Mouse (Mus musculus) small intestine, adult 2 months (tissue): Measurements from ENCODE around the gene Uxs1. TPM values are rescaled to one million over a fixed set of nuclear protein-coding genes. Genes with fewer than 3 reads are reported as not detected.

Source experiments
- H3K27ac ChIP-seq: fragments of 200-500 bp; 2 replicates; pipeline ENCODE4 v1.5.1; 2012; ENCODE audit warnings: low read depth, low read length, control low read depth, inconsistent platforms; ENCODE audit not compliant: insufficient read depth
- H3K27me3 ChIP-seq: fragments of 200-500 bp; 2 replicates; pipeline ENCODE4 v1.6.1; 2012; ENCODE audit warnings: mild to moderate bottlenecking, moderate library complexity, low read length, inconsistent platforms; ENCODE audit not compliant: control insufficient read depth, insufficient read depth
- H3K36me3 ChIP-seq: fragments of 200-500 bp; 2 replicates; pipeline ENCODE4 v1.6.1; 2012; ENCODE audit warnings: mild to moderate bottlenecking, low read length, control low read depth, inconsistent platforms; ENCODE audit not compliant: control insufficient read depth, insufficient read depth
- H3K4me1 ChIP-seq: fragments of 200-500 bp; 2 replicates; pipeline ENCODE4 v1.6.1; 2012; ENCODE audit warnings: low read length, inconsistent platforms, mixed read lengths; ENCODE audit not compliant: control insufficient read depth, insufficient read depth, insufficient read length
- H3K4me3 ChIP-seq: fragments of 200-500 bp; 2 replicates; pipeline ENCODE4 v1.5.1; 2012; ENCODE audit warnings: low read depth, mild to moderate bottlenecking, control low read depth, inconsistent platforms, low read length, moderate library complexity
- CTCF ChIP-seq: fragments of 200-500 bp; IDR thresholded peaks from 2 replicates; pipeline ENCODE4 v1.5.1; 2012; ENCODE audit warnings: low read depth, mild to moderate bottlenecking, control low read depth, inconsistent platforms, low read length, moderate library complexity, mixed read lengths; ENCODE audit not compliant: insufficient replicate concordance, insufficient read length; ENCODE audit errors: extremely low read depth
- POLR2A ChIP-seq: fragments of 200-500 bp; IDR thresholded peaks from 2 replicates; pipeline ENCODE4 v1.6.1; 2012; ENCODE audit warnings: low read depth, mild to moderate bottlenecking, control low read depth, inconsistent platforms, low read length, moderate library complexity
- WGBS: fragments of 180-500 bp; shearing (Covaris S2); methylation state at CpG from one replicate; pipeline ENCODE4 v1.1.7; 2018; 5-methylcytosine and 5-hydroxymethylcytosine counted together
- polyA plus RNA-seq: library from polyadenylated mRNA; depleted of rRNA; stranded (reverse); fragments of >200 nt; gene quantifications from 2 replicates; pipeline ENCODE4 v1.2.3, GENCODE M21; 2012; rRNA removed

The Uxs1 gene
- 2.5 and 4.1 TPM in 2 replicates for polyA plus RNA-seq

DNA sequence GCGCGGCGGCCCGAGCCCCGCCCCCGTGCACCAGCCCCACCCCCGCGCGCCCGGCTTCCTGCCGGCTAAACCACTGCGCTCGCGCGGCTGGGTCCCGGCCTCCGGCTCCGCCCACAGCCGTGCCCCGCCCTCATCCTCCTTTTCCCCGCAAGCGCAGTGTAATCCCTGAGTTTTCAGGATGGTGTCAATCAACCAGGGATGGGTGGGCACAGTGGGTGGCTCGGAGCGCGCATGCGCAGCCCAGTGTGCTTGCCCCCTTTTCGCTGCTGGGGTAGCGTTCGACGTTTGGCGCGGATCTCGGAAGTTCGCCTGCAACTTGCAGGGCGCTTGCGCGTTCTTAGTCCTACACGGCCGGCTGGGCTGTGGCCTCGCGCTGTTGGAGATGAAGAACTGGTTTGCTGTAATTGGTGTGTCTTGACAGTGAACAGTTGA, at the start of gene Uxs1:
Uxs1 (minus strand) TSS at position 38 of the 432 bp plus-strand sequence.
- Histone ChIP-seq H3K27ac (peak within 1 kb of the TSS; percentile 38; the same call in 1 of the 2 replicates), H3K36me3 (no peaks in the 10 kb centered on the region), H3K27me3 (no peaks in the 10 kb centered on the region), H3K4me3 (peak within 1 kb of the TSS; percentile 78), H3K4me1 (no peaks in the 10 kb centered on the region)
- TF ChIP-seq POLR2A (peak; percentile 59), CTCF (no peak)
- WGBS, result 2% methylated on average over 41 of the region's 41 CpGs

- Histone ChIP-seq H3K36me3 (no peaks in the 10 kb centered on the region), H3K4me1 (0 out of 2 replicates have a peak, but pooled peaks cover 1% of the 10 kb centered on the region), H3K27me3 (no peaks in the 10 kb centered on the region), H3K27ac (no peak overlapping the region), H3K4me3 (no peak overlapping the region)
- TF ChIP-seq POLR2A (no peak), CTCF (no peak)
- 90% methylated on average over 6 of the region's 6 CpGs for WGBS
Measured at GRCm38 (mm10) chr1:43877233-43877632, 49.6 kb upstream of the Uxs1 start.

DNA sequence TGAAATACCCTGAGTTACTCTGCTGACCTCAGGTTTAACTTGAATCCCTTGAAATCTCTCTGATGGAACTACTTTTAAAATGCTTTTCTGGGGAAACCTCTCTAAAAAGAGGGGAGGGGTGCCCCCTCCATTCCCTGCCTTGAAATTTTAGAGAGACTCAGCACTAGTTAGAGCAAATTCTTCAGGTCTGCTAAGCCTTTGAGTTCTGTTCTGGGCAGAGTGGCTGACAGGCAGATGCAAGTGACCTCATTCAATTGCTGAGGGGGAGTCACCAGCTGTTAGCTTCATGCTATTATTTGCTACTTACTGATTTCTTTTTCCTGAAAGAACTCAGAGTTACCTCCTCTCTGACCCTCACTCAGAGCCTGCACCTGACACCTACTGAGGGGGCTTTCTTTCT, 43.5 kb upstream of the Uxs1 start:
- TF ChIP-seq CTCF (no peak), POLR2A (no peak)
- Histone ChIP-seq H3K27ac (no peak overlapping the region), H3K4me3 (no peak overlapping the region), H3K4me1 (no peaks in the 10 kb centered on the region), H3K36me3 (no peaks in the 10 kb centered on the region), H3K27me3 (no peaks in the 10 kb centered on the region)

- no peaks in the 10 kb centered on the region for H3K36me3 ChIP-seq
- no peaks in the 10 kb centered on the region for H3K27me3 ChIP-seq
- H3K27ac ChIP-seq, result no peak overlapping the region
- H3K4me1 ChIP-seq, result no peaks in the 10 kb centered on the region
- H3K4me3 ChIP-seq, result no peak overlapping the region
- TF ChIP-seq POLR2A (no peak), CTCF (no peak)
- 54% methylated on average over 1 of the region's 1 CpGs for WGBS
Measured at GRCm38 (mm10) chr1:43868510-43868909, 40.9 kb upstream of the Uxs1 start.

- Histone ChIP-seq H3K4me1 (no peaks in the 10 kb centered on the region), H3K27me3 (no peaks in the 10 kb centered on the region), H3K27ac (no peak overlapping the region), H3K36me3 (no peaks in the 10 kb centered on the region), H3K4me3 (no peak overlapping the region)
- TF ChIP-seq CTCF (no peak), POLR2A (no peak)
Measured at GRCm38 (mm10) chr1:43864758-43865157, 37.2 kb upstream of the Uxs1 start.

GRCm38 (mm10) chr1:43862614-43863013, 35.0 kb upstream of the Uxs1 start:
- 92% methylated on average over 4 of the region's 4 CpGs for WGBS
- Histone ChIP-seq H3K4me1 (no peaks in the 10 kb centered on the region), H3K4me3 (no peak overlapping the region), H3K27me3 (no peaks in the 10 kb centered on the region), H3K36me3 (no peaks in the 10 kb centered on the region), H3K27ac (no peak overlapping the region)
- no peak for TF ChIP-seq POLR2A

DNA sequence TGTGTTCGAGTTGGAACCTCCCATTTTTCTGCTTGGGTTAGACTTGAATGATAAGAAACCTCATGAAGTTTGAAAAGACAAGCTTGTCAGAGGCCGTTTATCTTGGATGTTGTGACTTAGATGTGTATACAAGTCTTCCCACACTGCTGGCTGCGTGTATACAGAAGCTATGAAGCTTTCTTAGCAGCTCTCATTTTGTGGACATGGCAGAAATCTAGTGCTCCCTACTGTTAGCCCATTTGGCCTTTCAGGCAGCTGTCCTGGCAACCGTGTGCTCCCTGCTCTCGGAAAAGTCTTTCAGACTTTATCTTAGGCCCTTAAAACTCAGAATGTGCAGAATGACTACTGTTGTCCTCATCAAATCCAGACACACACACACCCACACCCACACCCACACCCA, 31.4 kb upstream of the Uxs1 start:
- Histone ChIP-seq H3K36me3 (no peaks in the 10 kb centered on the region), H3K4me3 (no peak overlapping the region), H3K27ac (no peak overlapping the region), H3K4me1 (no peaks in the 10 kb centered on the region), H3K27me3 (no peaks in the 10 kb centered on the region)
- TF ChIP-seq POLR2A (no peak), CTCF (no peak)
- 64% methylated on average over 5 of the region's 5 CpGs for WGBS

- Histone ChIP-seq H3K36me3 (no peaks in the 10 kb centered on the region), H3K4me1 (no peaks in the 10 kb centered on the region), H3K27me3 (no peaks in the 10 kb centered on the region), H3K27ac (no peak overlapping the region), H3K4me3 (no peak overlapping the region)
- 40% methylated on average over 1 of the region's 1 CpGs for WGBS
- TF ChIP-seq POLR2A (no peak), CTCF (no peak)
Measured at GRCm38 (mm10) chr1:43857656-43858055, 30.1 kb upstream of the Uxs1 start.
